Mouse (Mus musculus) heart, adult 2 months (tissue): Measurements from ENCODE around the gene Ghr. TPM values are rescaled to one million over a fixed set of nuclear protein-coding genes. Genes with fewer than 3 reads are reported as not detected.

Source experiments
- DNase-seq, 2 experiments: peaks; one replicate each; pipeline ENCODE4 v3.0.0; 2021
- H3K27ac ChIP-seq: fragments of 200-600 bp; 2 replicates; pipeline ENCODE4 v1.8.1; 2022
- H3K27me3 ChIP-seq: fragments of 200-500 bp; 2 replicates; pipeline ENCODE4 v1.6.1; 2012; ENCODE audit warnings: mild to moderate bottlenecking, low read length, inconsistent platforms, mixed read lengths; ENCODE audit not compliant: control insufficient read depth, insufficient read depth
- H3K36me3 ChIP-seq: fragments of 200-500 bp; 2 replicates; pipeline ENCODE4 v1.6.1; 2012; ENCODE audit warnings: low read length, inconsistent platforms; ENCODE audit not compliant: control insufficient read depth, insufficient read depth
- H3K4me1 ChIP-seq: fragments of 200-500 bp; 2 replicates; pipeline ENCODE4 v1.6.1; 2011; ENCODE audit warnings: low read length; ENCODE audit not compliant: control insufficient read depth, insufficient read depth
- H3K4me3 ChIP-seq: fragments of 200-600 bp; 2 replicates; pipeline ENCODE4 v1.8.1; 2022
- H3K79me2 ChIP-seq: fragments of 200-500 bp; replicated peaks from 2 replicates; pipeline ENCODE4 v1.6.1; 2012; ENCODE audit warnings: mild to moderate bottlenecking, inconsistent platforms, low read length, moderate library complexity, mixed read lengths; ENCODE audit not compliant: control insufficient read depth, insufficient read depth
- H3K9ac ChIP-seq: fragments of 200-500 bp; 2 replicates; pipeline ENCODE4 v1.6.1; 2012; ENCODE audit warnings: low read depth, mild to moderate bottlenecking, control low read depth, inconsistent platforms, low read length, mixed read lengths
- CTCF ChIP-seq: fragments of 200-600 bp; IDR thresholded peaks from 2 replicates; pipeline ENCODE4 v1.8.1; 2022; ENCODE audit warnings: antibody characterized with exemption, mild to moderate bottlenecking, moderate library complexity
- EP300 ChIP-seq: fragments of 200-500 bp; IDR thresholded peaks from 2 replicates; pipeline ENCODE4 v1.6.1; 2011; ENCODE audit warnings: low read depth, low read length, control low read depth; ENCODE audit not compliant: insufficient read depth
- POLR2A ChIP-seq: fragments of 200-500 bp; IDR thresholded peaks from 2 replicates; pipeline ENCODE4 v1.6.1; 2011; ENCODE audit warnings: mild to moderate bottlenecking, low read depth, low read length, control low read depth; ENCODE audit not compliant: insufficient read depth
- WGBS: fragments of 180-500 bp; shearing (Covaris S2); methylation state at CpG from one replicate; pipeline ENCODE4 v1.1.7; 2018; 5-methylcytosine and 5-hydroxymethylcytosine counted together
- intact Hi-C: fragments of 180-260 bp; cut with DNase I; formaldehyde crosslinking; loops from one replicate; pipeline ENCODE4 v1.15.1; 2025
- polyA plus RNA-seq: library from polyadenylated mRNA; depleted of rRNA; stranded (reverse); fragments of >200 nt; gene quantifications from 2 replicates; pipeline ENCODE4 v1.2.3, GENCODE M21; 2012
- total RNA-seq, 2 experiments: library from RNA; stranded (reverse); gene quantifications; 2 replicates each; pipeline ENCODE4 v1.2.3; 2021

Ghr gene
- total and polyA plus RNA-seq, 3 experiments: 46.1 to 161 (median 160) TPM

GRCm38 (mm10) chr15:3455572-3455971 is 127.7 kb downstream of the Ghr start:
- Histone ChIP-seq H3K9ac (no peak overlapping the region), H3K4me1 (peaks cover 1% of the 10 kb centered on the region), H3K36me3 (peaks cover 28% of the 10 kb centered on the region), H3K27me3 (no peaks in the 10 kb centered on the region), H3K4me3 (no peak overlapping the region), H3K79me2 (no peaks in the 10 kb centered on the region; the same call in 1 of the 2 replicates), H3K27ac (no peak overlapping the region)
- intact Hi-C loops: loop anchor here (5.0 kb wide), 1 partner anchor 42 kb away; no protein-coding TSS in a partner anchor
- DNase-seq: no peak
- TF ChIP-seq EP300: no peak
- no peak for TF ChIP-seq POLR2A
- no peak for TF ChIP-seq CTCF

DNA sequence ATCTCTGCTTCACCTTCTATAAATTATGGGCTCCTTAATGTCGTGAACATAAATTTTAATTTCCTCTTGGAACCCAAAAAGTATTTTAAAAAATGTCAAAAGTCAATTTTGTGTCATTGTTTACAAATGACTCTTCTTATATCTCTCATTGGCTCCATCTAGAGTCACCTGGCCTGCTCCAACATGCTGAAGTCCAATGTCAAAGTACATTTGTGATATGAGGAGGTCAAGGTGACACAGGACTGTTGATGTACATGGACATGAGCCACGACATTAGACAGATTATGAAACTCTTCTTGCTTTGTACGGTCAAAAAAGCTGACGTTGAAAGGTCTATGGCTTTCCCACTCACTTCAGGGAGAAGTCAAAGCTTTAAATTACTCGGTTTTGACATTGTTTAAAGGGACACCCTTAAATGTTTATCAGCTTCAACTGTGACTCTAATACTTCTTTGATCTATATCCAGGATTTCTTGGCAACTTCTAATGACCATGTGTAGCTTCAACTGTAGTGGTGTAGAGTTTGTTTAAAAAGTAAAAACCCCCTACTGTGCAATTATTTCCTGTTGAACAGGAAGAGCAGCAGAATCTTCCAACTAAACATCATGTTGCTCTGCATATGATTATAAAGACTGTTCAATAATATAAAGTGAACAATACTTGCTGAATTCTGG is 131.1 kb downstream of the Ghr start:
- Histone ChIP-seq H3K4me1 (peaks cover 1% of the 10 kb centered on the region; the same call in 1 of the 2 replicates), H3K27ac (peak overlapping the region; percentile 40), H3K27me3 (no peaks in the 10 kb centered on the region), H3K9ac (no peak overlapping the region), H3K36me3 (peaks cover 34% of the 10 kb centered on the region), H3K4me3 (no peak overlapping the region), H3K79me2 (peaks cover under 1% of the 10 kb centered on the region; the same call in 1 of the 2 replicates)
- whole genome bisulfite sequencing: 53% methylated on average over 5 of the region's 5 CpGs
- no peak for TF ChIP-seq EP300
- no peak for TF ChIP-seq POLR2A
- no peak for TF ChIP-seq CTCF
- no peak for DNase-seq
- intact Hi-C loops: no loop called here

DNA sequence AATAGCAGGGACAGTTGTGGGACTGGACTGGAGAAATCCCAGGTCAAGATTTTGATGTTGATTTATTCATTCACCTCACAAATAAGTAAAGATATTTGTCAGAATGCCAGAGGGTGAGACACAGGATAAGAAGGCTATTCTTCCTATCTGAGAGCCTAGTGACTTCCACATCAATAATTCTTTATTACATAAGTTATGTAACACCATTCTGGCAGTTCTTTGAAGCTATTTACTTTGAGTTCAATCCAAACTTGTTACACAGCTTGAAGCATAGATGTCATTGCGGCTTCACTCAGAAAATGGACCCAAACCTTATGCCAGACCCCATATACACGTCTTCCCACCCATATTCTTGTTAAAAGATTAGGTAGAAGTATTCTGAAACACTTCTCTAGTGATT is 133.7 kb downstream of the Ghr start:
- Histone ChIP-seq H3K27me3 (no peaks in the 10 kb centered on the region), H3K9ac (no peak overlapping the region), H3K36me3 (peaks cover 21% of the 10 kb centered on the region), H3K4me1 (peaks cover 1% of the 10 kb centered on the region; the same call in 1 of the 2 replicates), H3K27ac (peak overlapping the region; percentile 55), H3K4me3 (no peak overlapping the region), H3K79me2 (peaks cover 1% of the 10 kb centered on the region; the same call in 1 of the 2 replicates)
- intact Hi-C loops: no loop called here
- no peak for DNase-seq
- 67% methylated on average over 2 of the region's 2 CpGs for WGBS
- TF ChIP-seq POLR2A: no peak
- TF ChIP-seq EP300: no peak
- TF ChIP-seq CTCF: no peak

GRCm38 (mm10) chr15:3445285-3445909 is 137.9 kb downstream of the Ghr start:
- peaks cover 3% of the 10 kb centered on the region; the same call in 1 of the 2 replicates for H3K4me1 ChIP-seq
- no peak overlapping the region for H3K9ac ChIP-seq
- H3K4me3 ChIP-seq: no peak overlapping the region
- WGBS: 74% methylated on average over 7 of the region's 7 CpGs
- intact Hi-C loops: no loop called here
- DNase-seq: no peak
- no peak overlapping the region for H3K27ac ChIP-seq
- peaks cover 3% of the 10 kb centered on the region for H3K79me2 ChIP-seq
- no peak for TF ChIP-seq CTCF
- TF ChIP-seq EP300: no peak
- no peak for TF ChIP-seq POLR2A
- H3K27me3 ChIP-seq: no peaks in the 10 kb centered on the region
- peaks cover 14% of the 10 kb centered on the region for H3K36me3 ChIP-seq

- Histone ChIP-seq H3K79me2 (peaks cover 3% of the 10 kb centered on the region), H3K9ac (no peak overlapping the region), H3K36me3 (peaks cover 9% of the 10 kb centered on the region), H3K4me3 (no peak overlapping the region), H3K4me1 (peaks cover 1% of the 10 kb centered on the region; the same call in 1 of the 2 replicates), H3K27ac (no peak overlapping the region), H3K27me3 (no peaks in the 10 kb centered on the region)
- 41% methylated on average over 8 of the region's 8 CpGs for WGBS
- DNase-seq: no peak
- TF ChIP-seq CTCF (no peak), EP300 (no peak), POLR2A (no peak)
- intact Hi-C loops: loop anchor here (5.0 kb wide), 1 partner anchor 463 kb away; no protein-coding TSS in a partner anchor
These were observed 138.8 kb downstream of the Ghr start for GRCm38 (mm10) chr15:3444448-3445020.
